Mouse (Mus musculus): Measurements from ENCODE around the gene Pdzd8. TPM values are rescaled to one million over a fixed set of nuclear protein-coding genes. Genes with fewer than 3 reads are reported as not detected.

Gene Pdzd8
- polyA plus RNA-seq, 1 experiment from 2014 or later, result 10.7 TPM

DNA sequence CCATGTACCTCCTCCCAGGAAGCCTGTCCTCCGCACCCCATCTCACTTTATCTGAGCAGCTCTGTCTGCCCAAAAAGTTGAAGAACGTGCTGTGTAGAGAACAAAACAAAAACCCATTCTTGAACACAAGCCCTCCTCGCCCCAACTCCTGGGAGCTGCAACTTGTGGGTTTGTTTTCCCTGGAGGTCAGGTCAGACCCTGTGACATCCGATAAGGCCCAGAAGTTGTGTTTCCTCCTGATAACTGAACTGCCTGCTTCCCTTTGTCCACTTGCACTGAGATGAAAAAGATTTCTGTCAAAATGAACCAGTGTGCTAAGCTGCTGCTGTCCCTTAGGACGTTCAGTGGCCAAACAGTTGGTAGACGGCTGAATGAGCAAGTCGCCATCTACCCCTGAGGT, 84.0 kb downstream of the Pdzd8 start:
- H3K27me3 ChIP-seq (replicated peaks; ENCODE audit: low read depth, poor library complexity, severe bottlenecking), result peaks cover 59% of the 10 kb centered on the region
- 0 out of 2 replicates have a peak, but pooled peaks cover 2% of the 10 kb centered on the region for H3K9me3 ChIP-seq
- H3K27ac ChIP-seq (replicated peaks), result no peak overlapping the region
- H3K4me3 ChIP-seq, result peak overlapping the region; percentile 65
- H3K4me1 ChIP-seq, result peaks cover 34% of the 10 kb centered on the region
- H3K36me3 ChIP-seq (replicated peaks), result no peaks in the 10 kb centered on the region
- no peak for DNase-seq (ENCODE audit: low spot score)
- WGBS, result 31% methylated on average over 7 of the region's 7 CpGs

DNA sequence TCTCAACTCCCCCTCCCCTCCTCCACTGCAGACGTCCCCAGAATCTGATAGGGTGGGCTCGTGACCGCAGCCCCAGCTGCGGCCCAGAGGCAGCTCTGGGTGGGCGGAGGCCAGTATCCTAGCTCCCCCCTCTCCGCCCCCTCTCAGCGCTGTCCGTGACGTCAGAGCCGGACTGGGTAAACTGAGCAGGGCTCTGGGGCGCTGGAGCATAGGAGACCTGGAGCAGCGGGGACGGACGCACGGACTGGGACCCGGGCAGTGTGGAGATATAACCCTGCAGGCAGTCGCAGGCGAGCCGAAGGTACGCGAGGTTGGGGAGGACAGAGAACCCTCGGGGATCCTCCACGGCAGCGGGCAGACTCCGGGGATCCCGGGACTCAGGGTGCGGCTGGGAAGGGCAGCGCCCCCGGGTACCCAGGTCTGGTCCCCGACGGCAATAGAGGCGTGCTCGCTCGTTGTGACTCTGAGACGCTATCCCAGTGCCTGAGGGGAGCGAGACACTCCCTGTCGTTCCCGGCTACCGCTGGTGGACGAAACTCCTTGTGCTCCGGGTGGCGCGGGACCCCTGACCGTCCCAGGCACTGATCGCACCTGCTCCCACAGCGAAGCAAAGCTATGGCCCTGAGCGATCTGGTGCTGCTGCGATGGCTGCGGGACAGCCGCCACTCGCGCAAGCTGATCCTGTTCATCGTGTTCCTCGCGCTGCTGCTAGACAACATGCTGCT, 84.7 kb downstream of the Pdzd8 start, which contains the start of gene Slc18a2:
TSS of gene Slc18a2 (plus strand) at position 179 of the 725 bp plus-strand sequence.
- peak; percentile 76 for DNase-seq (ENCODE audit: low spot score)
- H3K9me3 ChIP-seq, result 0 out of 2 replicates have a peak, but pooled peaks cover 2% of the 10 kb centered on the region
- peak within 1 kb of the TSS; percentile 65 for H3K4me3 ChIP-seq
- H3K36me3 ChIP-seq (replicated peaks), result no peaks in the 10 kb centered on the region
- peak within 1 kb of the TSS; percentile 63 for H3K27ac ChIP-seq (replicated peaks)
- peaks cover 59% of the 10 kb centered on the region for H3K27me3 ChIP-seq (replicated peaks; ENCODE audit: low read depth, poor library complexity, severe bottlenecking)
- peaks cover 33% of the 10 kb centered on the region for H3K4me1 ChIP-seq
- WGBS, result under 1% methylated on average over 55 of the region's 55 CpGs

DNA sequence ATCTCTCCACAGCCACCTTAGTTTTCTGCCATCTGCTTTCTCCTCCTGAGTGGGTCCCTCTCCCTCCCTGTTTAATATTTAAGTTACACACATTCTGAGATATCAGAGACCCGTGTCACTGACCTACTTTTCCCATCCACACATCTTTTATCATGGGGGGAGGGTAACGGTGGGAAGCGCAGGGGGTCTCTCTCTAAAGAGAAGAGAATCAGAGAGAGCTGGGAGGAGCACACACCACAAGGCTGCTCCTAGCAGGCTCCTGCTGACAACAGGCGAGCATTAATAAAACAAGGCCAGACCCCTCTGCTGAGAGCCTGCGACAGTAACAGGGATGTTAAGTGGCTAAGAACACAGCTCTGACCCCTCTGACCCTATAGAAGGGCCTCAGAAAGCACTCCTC, 85.9 kb downstream of the Pdzd8 start:
- Histone ChIP-seq H3K9me3 (0 out of 2 replicates have a peak, but pooled peaks cover 2% of the 10 kb centered on the region), H3K4me3 (no peak overlapping the region), H3K4me1 (peaks cover 25% of the 10 kb centered on the region), H3K36me3 (replicated peaks) (no peaks in the 10 kb centered on the region), H3K27me3 (replicated peaks; ENCODE audit: low read depth, poor library complexity, severe bottlenecking) (peaks cover 55% of the 10 kb centered on the region), H3K27ac (replicated peaks) (no peak overlapping the region)
- no peak for DNase-seq (ENCODE audit: low spot score)
- WGBS, result 43% methylated on average over 5 of the region's 5 CpGs

DNA sequence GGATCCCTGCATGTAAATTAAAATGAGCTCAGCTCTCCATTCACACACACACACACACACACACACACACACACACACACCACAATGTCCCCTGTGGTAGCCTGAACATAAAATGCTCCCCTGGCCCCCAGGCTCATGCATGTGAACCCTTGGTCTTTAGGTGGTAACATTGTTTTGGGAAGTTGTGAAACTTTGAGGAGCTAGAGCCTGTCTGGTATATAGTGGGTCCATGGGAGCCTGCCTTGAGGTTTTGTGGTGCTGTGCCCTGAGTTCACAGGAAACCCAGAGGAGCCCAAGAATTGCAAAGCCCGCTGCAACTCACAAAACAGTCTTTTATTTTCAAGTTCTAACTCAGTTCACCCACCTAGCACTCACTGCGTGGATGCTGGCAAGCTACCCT, 92.9 kb downstream of the Pdzd8 start:
- WGBS, result 70% methylated on average over 2 of the region's 2 CpGs
- Histone ChIP-seq H3K27me3 (replicated peaks; ENCODE audit: low read depth, poor library complexity, severe bottlenecking) (no peaks in the 10 kb centered on the region), H3K4me3 (no peak overlapping the region), H3K4me1 (peaks cover 4% of the 10 kb centered on the region; the same call in 1 of the 2 replicates), H3K36me3 (replicated peaks) (no peaks in the 10 kb centered on the region), H3K9me3 (0 out of 2 replicates have a peak, but pooled peaks cover 2% of the 10 kb centered on the region), H3K27ac (replicated peaks) (no peak overlapping the region)
- DNase-seq (ENCODE audit: low spot score), result no peak

DNA sequence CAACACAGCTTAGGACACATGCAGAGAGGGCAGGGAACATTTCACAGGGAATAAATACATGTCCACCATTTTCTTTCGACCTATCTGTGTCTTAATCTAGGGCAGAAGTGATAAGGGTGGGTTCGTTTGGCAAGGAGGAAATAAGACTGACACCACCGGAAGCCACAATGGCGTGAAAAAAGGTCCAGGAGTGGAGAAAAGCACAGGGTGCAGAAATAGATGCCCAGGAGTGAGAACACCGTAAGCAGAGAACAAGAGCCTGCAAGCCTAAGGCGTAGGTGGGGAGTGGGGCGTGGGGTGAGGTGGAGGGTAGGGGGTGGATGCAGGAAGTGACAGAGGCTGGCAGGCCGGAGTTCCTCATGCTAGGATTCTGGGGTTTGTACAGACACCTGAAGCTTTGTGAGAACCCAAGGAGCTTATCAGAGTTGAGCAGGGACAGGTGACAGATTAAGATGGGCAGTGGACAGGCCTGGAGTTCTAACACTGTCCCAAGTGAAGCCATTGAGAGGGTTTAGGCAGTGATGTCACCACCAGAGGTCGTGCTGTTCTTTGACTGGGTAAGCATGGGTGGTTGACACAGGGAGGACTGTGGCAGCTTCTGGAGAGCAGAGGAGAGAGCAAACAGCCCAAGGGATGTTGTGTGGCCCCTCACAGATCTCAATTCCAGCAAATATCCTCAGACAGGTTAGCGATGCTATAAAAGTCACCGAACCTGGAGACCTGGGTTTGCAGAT, 96.9 kb downstream of the Pdzd8 start:
- 76% methylated on average over 11 of the region's 11 CpGs for WGBS
- no peak for DNase-seq (ENCODE audit: low spot score)
- Histone ChIP-seq H3K4me1 (peaks cover 6% of the 10 kb centered on the region), H3K27ac (replicated peaks) (no peak overlapping the region), H3K27me3 (replicated peaks; ENCODE audit: low read depth, poor library complexity, severe bottlenecking) (no peaks in the 10 kb centered on the region), H3K9me3 (no peaks in the 10 kb centered on the region), H3K36me3 (replicated peaks) (no peaks in the 10 kb centered on the region), H3K4me3 (no peak overlapping the region)

DNA sequence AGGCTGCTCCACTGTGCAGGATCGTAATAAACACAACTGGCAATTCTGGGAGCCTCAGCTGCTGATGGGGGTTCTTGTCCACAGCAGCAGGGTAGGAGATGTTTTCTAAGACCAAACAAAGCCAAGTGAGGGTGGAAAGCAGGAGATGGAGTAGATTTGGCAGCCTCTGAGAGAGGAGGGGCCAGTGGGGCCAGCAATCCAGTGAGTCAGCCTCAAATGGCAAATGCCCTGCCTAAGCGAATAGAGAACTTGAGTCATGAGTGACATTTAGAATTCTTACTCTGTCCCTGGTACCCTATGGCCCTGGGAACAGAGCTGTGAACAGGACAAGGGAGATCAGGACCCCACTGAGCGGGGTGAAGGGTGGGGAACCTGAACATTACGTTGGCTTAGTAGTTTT, 97.4 kb downstream of the Pdzd8 start:
- no peak for DNase-seq (ENCODE audit: low spot score)
- no peaks in the 10 kb centered on the region for H3K9me3 ChIP-seq
- no peak overlapping the region for H3K27ac ChIP-seq (replicated peaks)
- no peak overlapping the region for H3K4me3 ChIP-seq
- 86% methylated on average over 4 of the region's 4 CpGs for WGBS
- H3K4me1 ChIP-seq, result peaks cover 6% of the 10 kb centered on the region
- no peaks in the 10 kb centered on the region for H3K36me3 ChIP-seq (replicated peaks)
- H3K27me3 ChIP-seq (replicated peaks; ENCODE audit: low read depth, poor library complexity, severe bottlenecking), result no peaks in the 10 kb centered on the region

Other genes starting within 250 kb of the Pdzd8 start
- gene Vax1, start 175.7 kb downstream of the Pdzd8 start, polyA plus RNA-seq (2016; fragmentation: Nextera tagmentation; extraction: Ambion mirVana), result 1.2 and 1.7 TPM in 2 replicates
- gene Kcnk18, start 126.6 kb downstream of the Pdzd8 start, polyA plus RNA-seq (2016; fragmentation: Nextera tagmentation; extraction: Ambion mirVana), result 0.04 TPM in 1 of 2 replicates, not detected in the other
- gene Slc18a2, start 84.9 kb downstream of the Pdzd8 start, polyA plus RNA-seq (2016; fragmentation: Nextera tagmentation; extraction: Ambion mirVana), result 11.2 and 12.8 TPM in 2 replicates
- gene Rps12-ps3, start 23.5 kb downstream of the Pdzd8 start, polyA plus RNA-seq (2016; fragmentation: Nextera tagmentation; extraction: Ambion mirVana), result 7.5 and 33.5 TPM in 2 replicates
- 8.0 and 12.1 TPM in 2 replicates for gene Emx2, start 112.6 kb upstream of the Pdzd8 start, polyA plus RNA-seq (2016; fragmentation: Nextera tagmentation; extraction: Ambion mirVana)

Measured in embryonic facial prominence, embryonic 10.5 days (tissue).